Mouse (Mus musculus): ENCODE results near the gene Safb. TPM values are rescaled to one million over a fixed set of nuclear protein-coding genes. Genes with fewer than 3 reads are reported as not detected.
"Not testable (repeated sequence)": the region's sequence is repeated elsewhere in the genome, so short reads cannot be mapped to it uniquely, and the experiment has no call there.

The Safb gene
- polyA plus RNA-seq, 1 experiment: 105 TPM

- Histone ChIP-seq H3K4me3 (ENCODE audit: extremely low read depth, insufficient read depth, insufficient read length) (0 out of 2 replicates have a peak overlapping the region, but pooled peaks have one; percentile 15), H3K36me3 (ENCODE audit: control insufficient read depth, insufficient read depth, low read length) (peaks cover 28% of the 10 kb centered on the region), H3K4me1 (ENCODE audit: control insufficient read depth, insufficient read depth, insufficient read length) (peaks cover 7% of the 10 kb centered on the region; the same call in 1 of the 2 replicates), H3K27ac (ENCODE audit: insufficient read depth, low read length) (no peak overlapping the region), H3K27me3 (ENCODE audit: control insufficient read depth, insufficient read depth, low read length) (no peaks in the 10 kb centered on the region)
- no peak for DNase-seq (ENCODE audit: low read depth in 1 of 2, low spot score in 2 of 2)
- TF ChIP-seq POLR2A (IDR thresholded peaks at IDR 0.05; ENCODE audit: low read depth, low read length): no peak
- TF ChIP-seq CTCF (IDR thresholded peaks at IDR 0.05; ENCODE audit: extremely low read depth, insufficient read depth, insufficient read length, insufficient replicate concordance): no peak
- 35% methylated on average over 5 of the region's 5 CpGs for WGBS
Observed at GRCm38 (mm10) chr17:56608699-56609098, 24.1 kb downstream of the Safb start.

GRCm38 (mm10) chr17:56609452-56610171 is 25.0 kb downstream of the Safb start, which contains the start of gene 2410015M20Rik:
Gene 2410015M20Rik, minus strand, starts transcription at chr17:56609771.
- Histone ChIP-seq H3K27ac (ENCODE audit: insufficient read depth, low read length) (peak within 1 kb of the TSS; percentile 86), H3K4me1 (ENCODE audit: control insufficient read depth, insufficient read depth, insufficient read length) (peaks cover 12% of the 10 kb centered on the region; the same call in 1 of the 2 replicates), H3K4me3 (ENCODE audit: extremely low read depth, insufficient read depth, insufficient read length) (peak within 1 kb of the TSS; percentile 88), H3K27me3 (ENCODE audit: control insufficient read depth, insufficient read depth, low read length) (no peaks in the 10 kb centered on the region), H3K36me3 (ENCODE audit: control insufficient read depth, insufficient read depth, low read length) (peaks cover 23% of the 10 kb centered on the region)
- under 1% methylated on average over 44 of the region's 44 CpGs for WGBS
- TF ChIP-seq POLR2A (IDR thresholded peaks at IDR 0.05; ENCODE audit: low read depth, low read length) (peak; percentile 32; the same call in 1 of the 2 replicates), CTCF (IDR thresholded peaks at IDR 0.05; ENCODE audit: extremely low read depth, insufficient read depth, insufficient read length, insufficient replicate concordance) (no peak)
- peak; percentile 92 to 94 for DNase-seq (ENCODE audit: low read depth in 1 of 2, low spot score in 2 of 2)

- Histone ChIP-seq H3K4me1 (ENCODE audit: control insufficient read depth, insufficient read depth, insufficient read length) (peaks cover 14% of the 10 kb centered on the region; the same call in 1 of the 2 replicates), H3K4me3 (ENCODE audit: extremely low read depth, insufficient read depth, insufficient read length) (no peak overlapping the region), H3K27me3 (ENCODE audit: control insufficient read depth, insufficient read depth, low read length) (no peaks in the 10 kb centered on the region), H3K36me3 (ENCODE audit: control insufficient read depth, insufficient read depth, low read length) (peaks cover 23% of the 10 kb centered on the region), H3K27ac (ENCODE audit: insufficient read depth, low read length) (no peak overlapping the region)
- 84% methylated on average over 2 of the region's 2 CpGs for WGBS
- DNase-seq (ENCODE audit: low read depth in 1 of 2, low spot score in 2 of 2): no peak
- TF ChIP-seq CTCF (IDR thresholded peaks at IDR 0.05; ENCODE audit: extremely low read depth, insufficient read depth, insufficient read length, insufficient replicate concordance) (no peak), POLR2A (IDR thresholded peaks at IDR 0.05; ENCODE audit: low read depth, low read length) (no peak)
Observed at GRCm38 (mm10) chr17:56611323-56611722, 26.7 kb downstream of the Safb start.

DNA sequence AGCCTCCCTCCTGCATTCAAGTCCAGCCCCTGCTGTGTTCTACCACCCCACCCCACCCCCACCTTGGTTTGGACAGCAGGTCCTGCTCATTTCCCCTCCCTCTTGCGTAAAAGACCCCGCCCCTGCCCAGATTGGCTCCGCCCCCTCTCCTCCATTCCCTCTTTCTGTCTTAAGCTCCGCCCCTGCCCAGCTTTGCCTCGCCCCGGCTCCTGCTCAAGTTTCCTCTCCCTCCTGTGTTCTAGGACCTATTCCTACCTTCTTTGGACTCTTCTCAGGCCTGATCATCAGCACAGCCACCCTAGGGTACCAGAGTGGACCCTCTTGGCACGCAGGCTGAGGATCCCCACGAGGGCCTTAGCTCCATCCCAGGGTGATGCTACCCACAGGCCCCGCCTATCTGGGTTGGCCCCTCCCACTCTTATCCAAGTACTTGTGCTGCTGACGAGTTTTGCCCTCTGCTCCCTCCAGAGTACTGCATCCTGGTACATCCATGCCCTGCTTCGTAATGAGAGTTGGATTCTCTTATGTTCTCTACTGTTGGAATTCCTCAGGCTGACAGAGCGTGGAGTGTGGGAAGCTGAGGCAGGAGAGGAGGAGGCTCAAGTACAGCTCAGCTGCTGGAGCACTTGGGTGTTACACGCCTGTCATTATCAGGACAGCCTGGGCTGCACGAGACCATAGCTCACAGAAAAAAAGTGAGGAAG is 27.4 kb downstream of the Safb start:
- TF ChIP-seq CTCF (IDR thresholded peaks at IDR 0.05; ENCODE audit: extremely low read depth, insufficient read depth, insufficient read length, insufficient replicate concordance) (no peak), POLR2A (IDR thresholded peaks at IDR 0.05; ENCODE audit: low read depth, low read length) (no peak)
- Histone ChIP-seq H3K36me3 (ENCODE audit: control insufficient read depth, insufficient read depth, low read length) (peaks cover 20% of the 10 kb centered on the region), H3K27me3 (ENCODE audit: control insufficient read depth, insufficient read depth, low read length) (no peaks in the 10 kb centered on the region), H3K4me1 (ENCODE audit: control insufficient read depth, insufficient read depth, insufficient read length) (peaks cover 14% of the 10 kb centered on the region; the same call in 1 of the 2 replicates), H3K27ac (ENCODE audit: insufficient read depth, low read length) (no peak overlapping the region), H3K4me3 (ENCODE audit: extremely low read depth, insufficient read depth, insufficient read length) (no peak overlapping the region)
- no peak for DNase-seq (ENCODE audit: low read depth in 1 of 2, low spot score in 2 of 2)
- WGBS: 49% methylated on average over 13 of the region's 14 CpGs

DNA sequence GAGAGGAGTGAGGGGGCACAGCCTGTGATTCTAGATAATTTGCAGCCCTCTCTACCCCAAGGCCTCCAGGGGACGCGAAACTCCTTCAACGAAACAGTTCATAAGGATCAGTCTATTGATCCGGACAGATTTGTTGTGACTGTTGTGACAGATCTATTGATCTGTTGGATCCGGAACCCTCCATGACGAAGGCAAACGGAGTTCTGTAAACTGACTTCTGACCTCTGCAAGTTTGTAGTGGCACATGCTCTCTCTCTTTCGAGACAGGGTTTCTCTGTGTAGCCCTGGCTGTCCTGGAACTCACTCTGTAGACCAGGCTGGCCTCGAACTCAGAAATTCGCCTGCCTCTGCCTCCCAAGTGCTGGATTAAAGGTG is 27.9 kb downstream of the Safb start:
- H3K27ac ChIP-seq (ENCODE audit: insufficient read depth, low read length); DNase-seq (ENCODE audit: low read depth in 1 of 2, low spot score in 2 of 2); H3K4me3 ChIP-seq (ENCODE audit: extremely low read depth, insufficient read depth, insufficient read length); H3K27me3 ChIP-seq (ENCODE audit: control insufficient read depth, insufficient read depth, low read length): not testable (repeated sequence)
- WGBS: 89% methylated on average over 10 of the region's 10 CpGs
- Histone ChIP-seq H3K36me3 (ENCODE audit: control insufficient read depth, insufficient read depth, low read length) (peaks cover 23% of the 10 kb centered on the region), H3K4me1 (ENCODE audit: control insufficient read depth, insufficient read depth, insufficient read length) (peaks cover 14% of the 10 kb centered on the region; the same call in 1 of the 2 replicates)

- Histone ChIP-seq H3K4me1 (ENCODE audit: control insufficient read depth, insufficient read depth, insufficient read length) (peaks cover 14% of the 10 kb centered on the region; the same call in 1 of the 2 replicates), H3K36me3 (ENCODE audit: control insufficient read depth, insufficient read depth, low read length) (peaks cover 27% of the 10 kb centered on the region), H3K4me3 (ENCODE audit: extremely low read depth, insufficient read depth, insufficient read length) (peak within 1 kb of the TSS; percentile 70), H3K27ac (ENCODE audit: insufficient read depth, low read length) (peak within 1 kb of the TSS; percentile 74), H3K27me3 (ENCODE audit: control insufficient read depth, insufficient read depth, low read length) (no peaks in the 10 kb centered on the region)
- WGBS: under 1% methylated on average over 52 of the region's 52 CpGs
- DNase-seq (ENCODE audit: low read depth in 1 of 2, low spot score in 2 of 2): peak; percentile 79 to 89
- TF ChIP-seq POLR2A (IDR thresholded peaks at IDR 0.05; ENCODE audit: low read depth, low read length) (peak; percentile 72), CTCF (IDR thresholded peaks at IDR 0.05; ENCODE audit: extremely low read depth, insufficient read depth, insufficient read length, insufficient replicate concordance) (peak; percentile 96)
Observed at GRCm38 (mm10) chr17:56613236-56613844, 28.7 kb downstream of the Safb start, which contains the start of gene Rpl36. Gene Rpl36, plus strand, starts transcription at chr17:56613416.

- not testable (repeated sequence) for DNase-seq (ENCODE audit: low read depth in 1 of 2, low spot score in 2 of 2); H3K27me3 ChIP-seq (ENCODE audit: control insufficient read depth, insufficient read depth, low read length)
- Histone ChIP-seq H3K4me3 (ENCODE audit: extremely low read depth, insufficient read depth, insufficient read length) (peak overlapping the region; percentile 70), H3K36me3 (ENCODE audit: control insufficient read depth, insufficient read depth, low read length) (peaks cover 31% of the 10 kb centered on the region), H3K4me1 (ENCODE audit: control insufficient read depth, insufficient read depth, insufficient read length) (peaks cover 11% of the 10 kb centered on the region; the same call in 1 of the 2 replicates), H3K27ac (ENCODE audit: insufficient read depth, low read length) (peak overlapping the region; percentile 74)
- WGBS: under 1% methylated on average over 26 of the region's 26 CpGs
Observed at GRCm38 (mm10) chr17:56613893-56614292, 29.3 kb downstream of the Safb start.

Measured in spleen, adult 2 months (tissue).